Mouse (Mus musculus) embryonic facial prominence, embryonic 15.5 days (tissue): ENCODE results near the gene Vmn1r5. TPM values are rescaled to one million over a fixed set of nuclear protein-coding genes. Genes with fewer than 3 reads are reported as not detected.
"Not testable (repeated sequence)": the region's sequence is repeated elsewhere in the genome, so short reads cannot be mapped to it uniquely, and the experiment has no call there.

Source experiments
- ATAC-seq: fragments of 200-750 bp; cut with Nextera tagmentation; 2 replicates; pipeline ENCODE4 v1.8.0; 2017; ENCODE audit warnings: low read depth, moderate TSS enrichment; ENCODE audit not compliant: insufficient number of reproducible peaks, low FRiP score, low TSS enrichment
- H3K27ac ChIP-seq: fragments of 300-500 bp; sonication (generic); replicated peaks from 2 replicates; pipeline ENCODE4 v1.5.1; 2015; ENCODE audit warnings: mild to moderate bottlenecking, inconsistent platforms
- H3K27me3 ChIP-seq: fragments of 300-500 bp; sonication (generic); 2 replicates; pipeline ENCODE4 v1.6.1; 2015; ENCODE audit warnings: inconsistent platforms
- H3K36me3 ChIP-seq: fragments of 300-500 bp; sonication (generic); 2 replicates; pipeline ENCODE4 v1.6.1; 2015; ENCODE audit warnings: mild to moderate bottlenecking, inconsistent platforms
- H3K4me1 ChIP-seq: fragments of 300-500 bp; sonication (generic); 2 replicates; pipeline ENCODE4 v1.6.1; 2015; ENCODE audit warnings: inconsistent platforms
- H3K4me2 ChIP-seq: fragments of 300-500 bp; sonication (generic); replicated peaks from 2 replicates; pipeline ENCODE4 v1.6.1; 2015; ENCODE audit warnings: mild to moderate bottlenecking, inconsistent platforms
- H3K4me3 ChIP-seq: fragments of 300-500 bp; sonication (generic); replicated peaks from 2 replicates; pipeline ENCODE4 v1.5.1; 2015; ENCODE audit warnings: mild to moderate bottlenecking, inconsistent platforms
- H3K9ac ChIP-seq: fragments of 300-500 bp; sonication (generic); 2 replicates; pipeline ENCODE4 v1.6.1; 2015; ENCODE audit warnings: inconsistent platforms
- H3K9me3 ChIP-seq: fragments of 300-500 bp; sonication (generic); replicated peaks from 2 replicates; pipeline ENCODE4 v1.6.1; 2016; ENCODE audit warnings: inconsistent platforms
- WGBS: fragments of 180-500 bp; shearing (Covaris S2); methylation state at CpG from one replicate; pipeline ENCODE4 v1.1.7; 2015; 5-methylcytosine and 5-hydroxymethylcytosine counted together
- polyA plus RNA-seq: library from polyadenylated mRNA; unstranded; fragments of >200 nt; fragmentation: Nextera tagmentation; extraction: Ambion mirVana; gene quantifications from 2 replicates; pipeline ENCODE4 v1.2.1, GENCODE M21; 2015

The Vmn1r5 gene
- polyA plus RNA-seq = not detected in 2 replicates

DNA sequence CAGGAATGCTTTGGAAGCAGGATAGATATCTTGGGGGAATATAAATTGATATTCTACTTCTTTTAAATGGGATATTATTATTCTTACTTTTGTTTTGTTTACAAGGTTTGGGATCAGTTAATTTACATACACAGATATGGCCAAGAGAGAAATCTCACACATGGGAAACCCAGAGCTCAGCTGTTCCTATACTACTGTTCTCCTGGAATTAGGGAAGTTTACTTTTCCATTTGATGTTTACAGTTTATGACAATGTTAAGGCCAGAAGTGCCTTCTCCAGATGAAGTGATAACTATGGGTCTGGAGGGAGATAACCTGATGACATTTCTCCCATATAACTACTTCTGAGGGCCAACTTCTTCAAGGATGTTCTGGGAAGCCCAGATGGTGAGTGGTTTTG lies at the start of gene Vmn1r5:
Gene Vmn1r5, plus strand, starts transcription at position 301 of the 400 bp plus-strand sequence.
- H3K4me1 ChIP-seq = no peaks in the 10 kb centered on the region
- H3K9ac ChIP-seq = no peak within 1 kb of the TSS
- no peaks in the 10 kb centered on the region for H3K9me3 ChIP-seq
- H3K27me3 ChIP-seq = no peaks in the 10 kb centered on the region
- no peak within 1 kb of the TSS for H3K4me2 ChIP-seq
- no peaks in the 10 kb centered on the region for H3K36me3 ChIP-seq
- H3K27ac ChIP-seq = no peak within 1 kb of the TSS
- no peak within 1 kb of the TSS for H3K4me3 ChIP-seq
- ATAC-seq = no peak

GRCm38 (mm10) chr6:56923331-56923725 lies 46.7 kb upstream of the Vmn1r5 start:
- Histone ChIP-seq H3K9me3 (no peaks in the 10 kb centered on the region), H3K4me1 (peaks cover 7% of the 10 kb centered on the region; the same call in 1 of the 2 replicates), H3K9ac (peak overlapping the region; percentile 87), H3K4me2 (peak overlapping the region; percentile 52), H3K36me3 (no peaks in the 10 kb centered on the region), H3K27ac (peak overlapping the region; percentile 88), H3K4me3 (peak overlapping the region; percentile 88), H3K27me3 (no peaks in the 10 kb centered on the region)
- WGBS = under 1% methylated on average over 25 of the region's 25 CpGs
- ATAC-seq = no peak; the same call in 1 of the 2 replicates

- Histone ChIP-seq H3K27me3 (no peaks in the 10 kb centered on the region), H3K36me3 (no peaks in the 10 kb centered on the region), H3K4me3 (peak within 1 kb of the TSS; percentile 88), H3K9me3 (no peaks in the 10 kb centered on the region), H3K27ac (peak within 1 kb of the TSS; percentile 88), H3K4me1 (peaks cover 7% of the 10 kb centered on the region; the same call in 1 of the 2 replicates), H3K9ac (peak within 1 kb of the TSS; percentile 87), H3K4me2 (peak within 1 kb of the TSS; percentile 52)
- WGBS = 4% methylated on average over 64 of the region's 64 CpGs
- ATAC-seq = peak; percentile 98
Observed at GRCm38 (mm10) chr6:56923726-56924707, 46.1 kb upstream of the Vmn1r5 start, which contains the start of the genes Nt5c3 and Vmn1r4. Gene Nt5c3 (minus strand): TSS chr6:56923932. Gene Vmn1r4 (plus strand): TSS chr6:56924015.

DNA sequence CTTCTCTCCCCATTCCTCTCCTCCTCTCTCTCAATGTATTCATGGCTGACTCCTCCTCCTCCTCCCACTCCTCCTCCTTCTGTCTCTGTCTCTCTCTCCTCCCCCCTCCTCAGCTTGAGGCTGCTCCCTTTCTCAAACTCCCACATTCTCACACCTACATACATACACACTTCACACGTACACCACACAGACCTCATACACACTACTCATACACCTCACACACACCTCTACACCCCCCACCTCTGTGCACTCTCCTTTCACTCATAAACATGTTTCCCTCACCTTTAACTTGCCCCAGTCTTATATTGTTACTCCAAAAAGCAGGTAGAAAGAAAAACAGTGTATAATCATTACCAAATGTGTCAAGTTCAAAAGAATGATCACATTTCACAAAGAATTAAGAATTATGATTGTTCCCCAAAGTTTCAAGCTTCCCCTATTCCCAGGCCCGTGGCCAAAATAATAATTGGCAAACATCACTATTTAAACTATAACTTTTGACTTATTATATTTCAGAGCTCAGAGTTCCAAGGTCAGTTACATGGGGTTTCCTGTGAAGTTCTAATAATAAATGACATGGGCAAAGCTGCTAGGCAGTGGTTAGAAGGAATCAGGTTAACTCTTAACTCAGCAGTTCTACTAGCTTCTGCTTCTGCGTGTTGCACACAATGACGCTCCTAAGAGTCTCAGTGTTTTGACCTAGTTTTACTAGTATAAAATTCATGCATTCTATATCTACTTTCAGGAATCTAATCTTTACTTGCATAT lies 38.2 kb upstream of the Vmn1r5 start:
- H3K4me2 ChIP-seq = no peak overlapping the region
- 67% methylated on average over 4 of the region's 4 CpGs for WGBS
- H3K9me3 ChIP-seq = no peaks in the 10 kb centered on the region
- H3K4me1 ChIP-seq = no peaks in the 10 kb centered on the region
- no peak overlapping the region for H3K4me3 ChIP-seq
- H3K27me3 ChIP-seq = no peaks in the 10 kb centered on the region
- H3K36me3 ChIP-seq = no peaks in the 10 kb centered on the region
- no peak overlapping the region for H3K9ac ChIP-seq
- no peak for ATAC-seq
- no peak overlapping the region for H3K27ac ChIP-seq

- no peak overlapping the region for H3K4me2 ChIP-seq
- WGBS = 64% methylated on average over 2 of the region's 2 CpGs
- no peaks in the 10 kb centered on the region for H3K36me3 ChIP-seq
- H3K9me3 ChIP-seq = no peaks in the 10 kb centered on the region
- no peaks in the 10 kb centered on the region for H3K27me3 ChIP-seq
- H3K27ac ChIP-seq = no peak overlapping the region
- H3K4me1 ChIP-seq = no peaks in the 10 kb centered on the region
- H3K9ac ChIP-seq = no peak overlapping the region
- H3K4me3 ChIP-seq = no peak overlapping the region
- ATAC-seq = no peak
Observed at GRCm38 (mm10) chr6:56932464-56932863, 37.6 kb upstream of the Vmn1r5 start.

- no peaks in the 10 kb centered on the region for H3K27me3 ChIP-seq
- no peak overlapping the region for H3K4me3 ChIP-seq
- no peaks in the 10 kb centered on the region for H3K4me1 ChIP-seq
- no peaks in the 10 kb centered on the region for H3K36me3 ChIP-seq
- WGBS = 78% methylated on average over 4 of the region's 4 CpGs
- ATAC-seq = no peak
- no peaks in the 10 kb centered on the region for H3K9me3 ChIP-seq
- no peak overlapping the region for H3K27ac ChIP-seq
- no peak overlapping the region for H3K4me2 ChIP-seq
- no peak overlapping the region for H3K9ac ChIP-seq
Observed at GRCm38 (mm10) chr6:56934366-56934765, 35.7 kb upstream of the Vmn1r5 start.

DNA sequence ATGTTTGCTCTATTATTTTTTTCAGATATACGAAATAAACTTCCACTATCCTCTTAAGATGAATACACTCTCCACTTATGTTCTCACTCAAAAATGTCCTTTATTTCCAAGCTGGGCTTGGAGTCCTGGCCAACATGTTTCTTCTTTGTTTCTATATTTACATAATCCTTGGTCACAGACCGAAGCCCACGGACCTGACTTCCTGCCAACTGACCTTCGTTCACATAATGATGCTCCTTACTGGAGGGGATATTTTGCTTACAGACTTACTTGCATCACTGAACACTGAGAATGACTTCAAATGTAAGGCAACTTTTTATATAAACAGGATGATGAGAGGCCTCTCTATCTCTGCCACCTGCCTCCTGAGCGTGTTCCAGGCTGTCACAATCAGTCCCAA lies 13.6 kb upstream of the Vmn1r5 start:
- ATAC-seq = no peak
- H3K36me3 ChIP-seq = no peaks in the 10 kb centered on the region
- 77% methylated on average over 5 of the region's 5 CpGs for WGBS

DNA sequence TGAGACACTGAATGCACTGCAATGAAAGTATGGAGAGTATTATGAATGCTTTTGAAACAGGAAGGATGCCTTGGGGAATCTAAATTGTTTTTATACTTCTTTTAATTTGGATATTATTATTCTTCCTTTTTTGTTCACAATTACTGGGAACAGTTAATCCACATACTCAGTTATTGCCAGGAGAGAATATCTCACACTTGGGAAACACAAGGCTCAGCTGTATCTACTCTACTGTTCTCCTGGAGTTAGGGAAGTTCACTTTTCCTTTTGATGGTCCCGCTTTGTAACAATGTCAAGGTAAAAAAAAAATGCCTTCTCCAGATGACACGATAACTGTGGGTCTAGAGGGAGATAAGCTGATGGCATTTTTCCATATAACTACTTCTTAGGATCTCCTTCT lies 26.9 kb downstream of the Vmn1r5 start, which contains the start of gene Vmn1r6:
Gene Vmn1r6, plus strand, starts transcription at position 301 of the 400 bp plus-strand sequence.
- Histone ChIP-seq H3K9me3 (no peaks in the 10 kb centered on the region), H3K4me3 (no peak within 1 kb of the TSS), H3K4me1 (no peaks in the 10 kb centered on the region), H3K4me2 (no peak within 1 kb of the TSS), H3K27me3 (no peaks in the 10 kb centered on the region), H3K36me3 (no peaks in the 10 kb centered on the region), H3K9ac (no peak within 1 kb of the TSS), H3K27ac (no peak within 1 kb of the TSS)
- no peak for ATAC-seq
- WGBS = 85% methylated on average over 2 of the region's 2 CpGs

More for the DNA sequence above, 13.6 kb upstream of the Vmn1r5 start:
- Histone ChIP-seq H3K27me3 (no peaks in the 10 kb centered on the region), H3K4me2 (no peak overlapping the region), H3K27ac (no peak overlapping the region), H3K9me3 (no peaks in the 10 kb centered on the region), H3K4me1 (no peaks in the 10 kb centered on the region), H3K9ac (no peak overlapping the region), H3K4me3 (no peak overlapping the region)

- H3K4me2 ChIP-seq, H3K4me3 ChIP-seq, H3K27me3 ChIP-seq, H3K9ac ChIP-seq, H3K9me3 ChIP-seq, H3K27ac ChIP-seq, H3K4me1 ChIP-seq, ATAC-seq, H3K36me3 ChIP-seq: not testable (repeated sequence)
- 89% methylated on average over 2 of the region's 2 CpGs for WGBS
Observed at GRCm38 (mm10) chr6:57025224-57025623, 55.2 kb downstream of the Vmn1r5 start, which contains the start of gene Vmn1r7. Gene Vmn1r7 (minus strand): TSS chr6:57025324.

DNA sequence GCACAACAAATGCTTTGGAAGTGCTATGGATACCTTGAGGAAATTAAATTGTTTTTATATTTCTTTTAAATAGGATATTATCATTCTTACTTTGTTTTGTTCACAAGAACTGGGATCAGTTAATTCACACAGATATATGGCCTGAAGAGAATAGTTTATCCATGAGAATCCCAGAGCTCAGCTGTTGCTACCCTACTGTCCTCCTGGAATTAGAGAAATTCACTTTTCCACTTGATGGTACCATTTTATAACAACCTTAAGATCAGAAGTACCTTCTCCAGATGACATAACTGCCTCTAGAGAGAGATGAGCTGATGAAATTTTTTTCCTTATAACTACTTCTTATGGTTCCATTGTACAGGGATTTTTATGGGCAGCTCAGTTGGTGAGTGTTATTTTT lies 61.9 kb downstream of the Vmn1r5 start, which contains the start of gene Vmn1r8:
Gene Vmn1r8, plus strand, starts transcription at position 301 of the 400 bp plus-strand sequence.
- no peak within 1 kb of the TSS for H3K27ac ChIP-seq
- H3K27me3 ChIP-seq = no peaks in the 10 kb centered on the region
- H3K9me3 ChIP-seq = no peaks in the 10 kb centered on the region
- H3K4me2 ChIP-seq = no peak within 1 kb of the TSS
- no peaks in the 10 kb centered on the region for H3K4me1 ChIP-seq
- ATAC-seq = no peak
- no peaks in the 10 kb centered on the region for H3K36me3 ChIP-seq
- H3K4me3 ChIP-seq = no peak within 1 kb of the TSS
- no peak within 1 kb of the TSS for H3K9ac ChIP-seq

DNA sequence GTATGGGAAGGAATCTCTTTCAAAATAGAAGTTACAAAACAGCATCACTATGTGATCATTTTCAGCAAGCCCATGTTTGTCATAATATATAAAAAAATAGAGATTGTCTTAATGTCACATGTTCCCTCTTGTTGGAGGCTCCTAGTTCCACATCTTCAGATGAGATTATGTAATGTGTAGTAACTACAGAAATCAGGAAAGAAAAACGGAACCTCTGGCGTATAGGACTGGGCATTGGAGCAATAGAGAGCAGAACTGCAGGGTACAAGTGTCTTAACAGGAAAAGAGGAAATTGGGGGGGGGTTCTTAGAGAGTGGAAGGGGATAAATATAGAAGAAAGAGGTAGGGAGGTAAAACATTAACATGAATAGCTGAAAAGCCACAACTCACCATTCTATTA lies 64.6 kb downstream of the Vmn1r5 start:
- Histone ChIP-seq H3K27me3 (no peaks in the 10 kb centered on the region), H3K4me1 (no peaks in the 10 kb centered on the region), H3K27ac (no peak overlapping the region), H3K9ac (no peak overlapping the region), H3K36me3 (no peaks in the 10 kb centered on the region), H3K9me3 (no peaks in the 10 kb centered on the region), H3K4me2 (no peak overlapping the region), H3K4me3 (no peak overlapping the region)
- 77% methylated on average over 2 of the region's 2 CpGs for WGBS
- ATAC-seq = no peak
